Mouse (Mus musculus) gastrocnemius, postnatal 10 days (tissue): ENCODE data around the gene Gm17677. TPM values are rescaled to one million over a fixed set of nuclear protein-coding genes. Genes with fewer than 3 reads are reported as not detected.

ENCODE experiments used
- DNase-seq: peaks from one replicate; pipeline ENCODE4 v3.0.0; 2021; ENCODE audit warnings: mixed read lengths
- long read RNA-seq, 2 experiments: library from polyadenylated mRNA; stranded (forward); transcript quantifications; one replicate each; pipeline ENCODE4 v2.0.0; 2021
- total RNA-seq, 2 experiments: library from RNA; stranded (reverse); gene quantifications; 2 replicates each; pipeline ENCODE4 v1.2.3; 2021

Gene Gm17677
- not detected for total RNA-seq
- long read RNA-seq, experiment 1, result 0 reads
- long read RNA-seq, experiment 2, result 0 reads

- no peak for DNase-seq
Measured at GRCm38 (mm10) chr9:35740749-35741148, at the start of gene Gm17677. Gm17677 (plus strand) TSS chr9:35741049.

DNA sequence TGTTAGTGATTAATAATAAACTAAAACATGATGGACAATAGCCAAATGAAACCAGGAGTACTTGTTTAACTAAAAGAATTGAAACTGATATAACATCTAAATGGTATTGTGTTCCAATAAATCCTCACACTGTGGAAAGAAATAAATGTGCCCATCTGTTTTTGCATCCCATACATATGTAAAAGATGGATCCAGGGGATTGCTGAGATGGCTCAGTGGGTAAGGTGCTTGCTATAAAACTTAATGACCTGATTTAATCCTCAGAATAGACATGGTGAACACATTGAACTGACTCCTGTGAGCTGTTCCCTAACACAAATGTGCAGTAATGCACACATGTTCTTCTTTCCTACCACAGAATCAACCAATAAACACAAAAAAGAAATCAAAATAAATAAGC lies 48.9 kb upstream of the Gm17677 start:
- DNase-seq, result no peak

DNA sequence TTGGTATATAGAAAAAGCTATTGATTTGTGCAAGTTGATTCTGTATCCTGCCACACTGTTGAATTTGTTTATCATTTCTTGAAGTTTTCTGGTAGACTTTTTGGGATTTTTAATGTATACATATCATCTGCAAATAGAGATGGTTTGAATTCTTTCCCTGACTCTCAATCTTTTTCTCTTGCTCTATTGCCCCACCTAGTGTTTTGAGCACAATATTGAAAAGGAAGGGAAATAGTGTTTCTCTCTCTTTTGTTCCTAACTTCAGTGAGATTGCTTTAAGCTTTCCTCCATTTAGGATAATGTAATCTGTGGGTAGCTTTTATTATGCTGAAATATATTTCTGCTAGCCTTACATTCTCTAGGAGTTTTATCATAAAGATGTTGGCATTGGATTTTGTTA lies 33.6 kb upstream of the Gm17677 start:
- no peak for DNase-seq

GRCm38 (mm10) chr9:35756843-35757242 lies 16.0 kb downstream of the Gm17677 start:
- DNase-seq, result no peak

- no peak for DNase-seq
Measured at GRCm38 (mm10) chr9:35778009-35778408, 37.2 kb downstream of the Gm17677 start, which contains the start of gene Gm17727. Gm17727 (minus strand) TSS chr9:35778109.

GRCm38 (mm10) chr9:35790001-35790400 lies 49.2 kb downstream of the Gm17677 start, which contains the start of the genes Gm27235 and D730048I06Rik:
Gm27235 (minus strand) TSS chr9:35790101.
D730048I06Rik (minus strand) TSS chr9:35790112.
- no peak for DNase-seq

Other genes with a start within 250 kb of the Gm17677 start
- gene Gm1113, start 222.8 kb upstream of the Gm17677 start, total RNA-seq, result not detected
- under 1 TPM; 0.05 to 0.09 TPM for gene Ddx25, start 182.5 kb upstream of the Gm17677 start, total RNA-seq
- gene Pus3, start 182.5 kb upstream of the Gm17677 start, total RNA-seq, result 10 to 100 TPM; 10.6 to 11.9 TPM
- gene Pate2, start 170.8 kb upstream of the Gm17677 start, total RNA-seq, result under 1 TPM; 0.23 to 0.52 TPM
- 1 to 10 TPM; 1.4 to 2.3 TPM for gene Hyls1, start 170.7 kb upstream of the Gm17677 start, total RNA-seq
- gene Pate4, start 129.1 kb upstream of the Gm17677 start, total RNA-seq, result not detected
- gene Pate3, start 92.8 kb upstream of the Gm17677 start, total RNA-seq, result not detected
- not detected for gene Pate1, start 53.7 kb upstream of the Gm17677 start, total RNA-seq
- gene Gm17727, start 37.1 kb downstream of the Gm17677 start, total RNA-seq, result not detected
- gene Gm27235, start 49.1 kb downstream of the Gm17677 start, total RNA-seq, result not detected
- gene D730048I06Rik, start 49.1 kb downstream of the Gm17677 start, total RNA-seq, result not detected
- gene 9230110F15Rik, start 103.1 kb downstream of the Gm17677 start, total RNA-seq, result not detected
- gene 9230113P08Rik, start 167.4 kb downstream of the Gm17677 start, total RNA-seq, result not detected